Mouse (Mus musculus): Measurements from ENCODE around the gene Stx8.

The Stx8 gene

DNA sequence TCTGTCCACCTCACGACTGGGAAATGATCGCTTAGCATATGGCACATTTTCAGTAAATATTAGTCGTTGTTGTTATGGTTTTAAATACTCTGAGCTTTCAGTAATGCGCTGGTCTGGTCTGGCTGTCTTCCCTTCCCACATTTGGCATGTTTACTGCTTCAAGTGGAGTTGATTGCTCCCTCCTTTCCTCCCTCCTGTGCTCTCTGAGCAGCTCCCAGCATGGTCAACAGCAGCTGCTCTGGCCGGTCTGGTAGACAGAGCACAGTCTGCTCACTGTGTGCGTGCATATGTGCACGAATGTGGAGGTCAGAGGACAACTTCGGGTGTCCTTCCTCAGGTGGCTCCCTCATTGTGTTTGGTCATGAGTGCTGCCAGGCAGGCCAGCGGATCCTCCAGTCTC is 120.2 kb downstream of the Stx8 start:
- no peak for DNase-seq (ENCODE audit: low spot score in 2 of 2)

DNA sequence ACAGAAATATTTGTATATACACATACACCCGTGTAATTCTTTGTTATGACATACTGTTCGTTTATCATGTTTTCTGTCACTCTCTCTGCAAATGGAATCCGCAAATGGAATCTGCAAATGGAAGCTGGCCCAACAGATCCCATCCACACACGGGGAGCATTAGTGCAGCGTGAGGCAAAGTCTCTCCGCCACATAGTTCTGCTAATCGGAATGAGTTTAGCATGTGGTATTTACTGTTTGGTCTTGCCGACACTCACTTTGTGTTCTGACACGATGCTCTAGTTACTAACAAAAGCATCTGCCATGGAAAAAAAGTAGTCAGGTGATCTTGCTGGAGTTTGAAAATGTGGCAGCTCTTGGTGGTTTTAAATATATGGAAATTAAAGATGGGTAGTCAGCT is 123.4 kb downstream of the Stx8 start:
- no peak for DNase-seq (ENCODE audit: low spot score in 2 of 2)

DNA sequence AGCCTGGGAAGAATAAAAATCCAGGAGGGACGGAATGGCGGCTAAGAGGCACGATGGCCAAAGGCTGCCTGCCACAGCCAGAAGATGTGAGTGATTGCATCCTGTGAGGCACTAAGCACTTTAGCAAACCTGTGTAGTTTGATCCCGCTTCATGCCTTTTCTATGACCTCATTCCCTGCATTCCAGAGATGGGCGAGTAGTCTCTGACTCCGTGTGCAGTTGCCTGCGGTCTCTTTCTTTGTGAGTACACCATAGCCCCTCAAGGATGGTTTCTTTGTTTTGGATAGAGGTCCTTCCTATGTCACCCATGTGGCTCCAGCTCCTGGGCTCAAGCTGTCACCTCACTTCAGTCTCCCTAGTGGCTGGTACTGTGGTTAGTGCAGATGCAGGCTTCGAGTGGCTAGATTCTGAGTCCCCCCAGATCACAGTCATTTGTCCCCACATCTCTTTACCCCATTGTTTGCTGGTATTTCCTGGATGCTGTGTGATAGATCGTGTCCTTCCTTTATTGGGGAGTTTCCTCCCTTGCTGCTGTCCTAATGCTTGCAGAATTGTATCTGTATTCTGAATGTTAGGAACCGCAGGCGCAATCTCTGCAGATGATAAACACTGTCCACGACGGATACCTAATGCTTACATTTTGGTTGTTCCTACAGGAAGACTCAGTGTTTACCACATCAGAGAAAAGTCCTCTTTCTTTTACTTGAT is 124.0 kb downstream of the Stx8 start:
- DNase-seq (ENCODE audit: low spot score in 2 of 2) = no peak

DNA sequence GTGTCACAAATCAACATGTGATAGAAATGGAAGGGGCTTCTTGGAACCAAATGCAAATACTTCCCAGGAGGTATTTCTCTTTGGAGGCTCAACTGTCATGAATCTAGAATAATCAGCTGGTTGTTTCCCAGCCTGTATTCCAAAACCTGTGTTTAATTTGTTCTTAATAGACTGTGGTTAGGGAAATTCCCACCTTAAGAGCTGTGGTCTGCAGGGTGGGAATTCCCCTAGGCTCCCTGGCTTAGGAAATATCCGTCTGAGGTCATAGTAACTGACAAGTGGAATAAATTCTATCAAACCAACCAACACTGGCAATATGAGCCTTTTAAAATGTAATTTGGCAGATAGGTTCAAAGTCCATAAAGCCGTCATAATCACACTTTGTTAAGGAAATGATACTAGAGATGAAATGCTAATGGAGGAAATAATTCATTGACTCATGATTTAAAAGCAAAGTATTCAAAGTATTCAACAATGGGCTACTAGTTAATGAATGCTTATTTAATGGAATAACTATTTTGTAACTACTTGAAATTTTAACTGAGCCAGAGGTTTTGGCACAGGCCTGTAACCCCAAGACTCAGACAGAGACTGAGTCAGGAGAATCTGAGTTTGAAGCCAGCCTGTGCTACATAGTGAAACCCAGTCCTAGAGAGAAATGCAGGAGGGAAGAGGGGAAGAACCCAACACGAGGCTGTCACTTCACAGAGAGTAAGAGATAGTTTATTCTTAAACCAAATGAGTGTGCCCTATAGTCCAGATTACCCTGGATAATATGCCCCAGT is 126.2 kb downstream of the Stx8 start:
- DNase-seq (ENCODE audit: low spot score in 2 of 2) = no peak

DNA sequence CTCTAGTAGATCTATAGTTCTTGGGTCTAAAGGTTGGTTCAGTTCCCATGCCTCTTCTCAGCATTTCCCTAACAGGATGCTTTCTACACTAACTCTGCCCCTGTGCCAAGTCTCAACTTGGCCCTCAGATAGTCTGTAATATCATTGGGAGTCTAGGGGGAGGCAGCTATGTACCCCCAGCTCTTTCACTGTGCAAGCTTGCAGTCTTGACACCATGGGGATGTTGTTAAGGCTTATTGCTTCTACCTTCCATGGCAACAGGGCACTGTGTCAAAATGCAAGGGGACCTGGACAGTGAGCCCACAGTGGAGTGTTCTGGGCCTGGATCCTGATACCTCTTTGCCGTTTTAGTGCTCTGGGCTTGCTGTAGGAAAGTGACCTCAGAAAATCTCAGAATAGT is 135.6 kb downstream of the Stx8 start:
- DNase-seq (ENCODE audit: low spot score in 2 of 2) = no peak

DNA sequence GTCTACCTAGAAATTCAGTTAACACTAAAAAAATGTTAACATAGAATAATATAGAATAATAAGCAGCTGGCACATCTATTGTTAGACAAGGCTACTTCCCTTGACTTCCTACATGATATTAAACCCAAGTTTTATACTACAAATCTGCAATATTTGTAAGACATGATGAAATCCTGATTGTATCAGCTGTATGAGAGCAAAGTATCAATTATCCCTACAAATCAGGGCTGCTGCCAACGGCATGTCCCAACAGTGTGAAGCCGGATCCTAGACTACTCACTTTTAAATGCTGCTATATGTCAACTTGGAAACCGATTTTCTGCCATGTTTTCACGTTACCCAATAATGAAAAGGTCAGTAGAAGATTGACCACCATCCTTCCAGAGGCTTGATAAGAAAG is 137.5 kb downstream of the Stx8 start:
- no peak for DNase-seq (ENCODE audit: low spot score in 2 of 2)

DNA sequence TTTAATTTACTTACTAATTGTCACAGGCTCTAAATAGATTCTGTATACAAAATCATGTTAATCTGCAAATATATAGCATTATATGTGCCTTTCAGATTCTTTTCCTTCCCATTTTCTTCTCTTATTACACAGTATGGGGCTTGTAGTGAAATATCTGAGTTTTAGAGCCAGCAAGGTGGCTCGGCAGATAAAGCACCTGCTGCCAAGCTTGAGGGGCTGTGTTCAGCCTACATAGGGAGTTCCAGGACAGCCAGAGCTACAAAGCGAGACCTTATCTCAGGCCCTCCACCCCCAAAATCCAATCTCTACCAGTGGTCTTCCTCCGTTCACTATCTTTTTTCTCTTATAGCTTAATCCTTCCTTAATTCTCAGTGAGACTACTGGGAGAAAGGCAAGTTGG is 140.1 kb downstream of the Stx8 start:
- DNase-seq (ENCODE audit: low spot score in 2 of 2) = no peak

DNA sequence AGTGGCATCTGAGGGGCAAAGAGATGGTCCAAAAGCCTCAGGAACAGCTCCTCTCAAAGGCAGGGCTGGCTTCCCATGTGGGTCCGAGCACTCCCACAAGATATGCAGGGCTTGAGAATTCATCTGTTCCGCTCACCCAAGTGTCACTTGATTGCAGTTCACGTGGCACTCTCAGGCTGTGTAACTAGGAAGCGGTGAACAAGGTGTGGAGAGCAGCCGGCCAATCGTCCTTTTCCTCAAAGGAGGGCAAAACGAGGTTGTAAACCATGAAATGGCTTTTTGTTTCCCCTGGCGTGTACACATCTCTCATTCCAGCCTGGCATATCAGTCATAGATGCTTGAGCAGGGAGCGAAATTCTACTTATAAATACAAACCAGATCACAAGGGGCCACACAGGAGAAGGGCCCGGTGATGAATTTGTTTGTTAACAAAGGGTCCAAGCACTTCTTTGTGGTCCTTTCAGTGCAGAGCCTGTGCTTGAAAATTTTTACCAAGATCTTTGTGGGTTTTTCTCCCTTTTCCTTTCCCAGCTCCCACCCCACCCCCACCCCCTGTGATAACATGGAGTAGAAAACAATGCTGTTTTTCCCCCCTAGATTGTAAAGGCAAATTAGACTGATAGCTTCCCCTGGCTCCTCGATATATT is 147.6 kb downstream of the Stx8 start:
- no peak for DNase-seq (ENCODE audit: low spot score in 2 of 2)

DNA sequence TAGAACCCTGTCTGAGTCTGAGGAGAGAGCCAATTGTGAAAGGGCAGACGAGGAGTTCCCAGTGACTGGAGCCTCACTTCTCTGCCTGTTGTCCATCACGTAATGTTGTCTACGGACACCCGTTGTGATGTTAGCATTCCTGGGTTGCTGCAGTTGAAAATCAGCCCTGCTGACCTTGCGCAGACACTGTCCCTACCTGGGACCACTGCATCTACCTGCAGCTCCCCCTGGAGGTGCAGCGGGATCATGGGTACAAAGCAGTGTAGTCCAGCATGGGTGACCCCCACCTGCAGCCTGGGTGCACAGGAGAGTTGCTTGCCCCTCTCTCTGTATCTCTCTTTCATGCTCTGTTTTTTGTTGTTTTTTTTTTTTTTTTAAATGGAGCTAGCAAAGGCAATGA is 148.2 kb downstream of the Stx8 start:
- no peak for DNase-seq (ENCODE audit: low spot score in 2 of 2)

DNA sequence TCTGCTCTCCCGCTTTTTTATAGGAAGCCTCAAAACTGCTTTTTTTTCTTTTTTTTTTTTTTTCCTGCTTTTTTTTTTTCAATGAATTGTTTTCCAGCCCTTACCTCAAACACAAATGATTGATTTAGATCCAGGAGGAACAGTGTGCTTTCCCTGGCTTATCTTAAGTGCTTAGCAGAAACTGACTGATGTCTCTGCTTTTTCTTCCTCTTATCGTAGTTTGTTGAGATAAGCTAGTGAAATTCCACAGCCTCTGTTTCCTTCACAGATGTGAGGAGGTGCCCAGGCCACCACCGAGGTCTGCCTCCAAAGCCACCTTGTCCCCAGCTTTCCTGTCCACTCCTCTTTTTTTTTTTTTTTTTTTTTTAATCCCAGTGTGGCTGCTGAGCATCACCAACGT is 150.2 kb downstream of the Stx8 start:
- DNase-seq (ENCODE audit: low spot score in 2 of 2) = no peak

DNA sequence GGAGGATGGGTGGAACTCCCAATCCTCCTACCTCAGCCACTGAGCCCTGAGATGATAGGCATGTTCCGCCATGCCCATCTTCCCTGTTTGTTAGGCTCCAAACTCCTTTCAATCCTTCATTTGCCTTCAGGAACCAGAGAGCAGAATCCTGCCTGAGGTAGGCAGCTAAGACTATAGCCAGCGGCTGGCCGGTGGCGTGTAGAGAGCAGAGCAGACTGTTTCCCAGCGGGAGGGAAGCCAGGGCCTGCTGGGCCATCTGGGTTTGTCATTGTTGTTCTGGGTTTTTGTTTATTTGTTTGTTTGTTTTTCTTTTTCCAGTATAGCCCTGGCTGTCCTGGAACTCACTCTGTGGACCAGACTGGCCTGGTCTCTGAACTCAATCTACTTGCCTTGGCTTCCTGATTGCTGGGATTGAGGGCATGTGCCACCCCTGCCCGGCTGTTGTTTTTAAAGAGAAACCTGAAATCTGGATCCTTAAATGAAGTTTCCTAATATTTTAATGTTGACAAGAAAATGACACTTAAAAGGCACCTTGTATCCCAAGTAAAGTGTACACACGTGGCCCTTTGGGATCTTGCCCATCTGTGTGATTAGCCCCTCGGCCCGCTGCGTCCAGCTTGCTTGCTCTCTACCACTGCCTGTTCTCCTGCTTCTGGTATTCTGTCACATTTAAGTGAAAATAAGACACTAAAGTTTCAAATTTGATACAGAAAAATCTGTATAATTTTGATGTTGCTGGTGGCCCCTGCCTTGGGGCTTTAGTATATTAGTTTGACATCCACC is 152.1 kb downstream of the Stx8 start:
- no peak for DNase-seq (ENCODE audit: low spot score in 2 of 2)

DNA sequence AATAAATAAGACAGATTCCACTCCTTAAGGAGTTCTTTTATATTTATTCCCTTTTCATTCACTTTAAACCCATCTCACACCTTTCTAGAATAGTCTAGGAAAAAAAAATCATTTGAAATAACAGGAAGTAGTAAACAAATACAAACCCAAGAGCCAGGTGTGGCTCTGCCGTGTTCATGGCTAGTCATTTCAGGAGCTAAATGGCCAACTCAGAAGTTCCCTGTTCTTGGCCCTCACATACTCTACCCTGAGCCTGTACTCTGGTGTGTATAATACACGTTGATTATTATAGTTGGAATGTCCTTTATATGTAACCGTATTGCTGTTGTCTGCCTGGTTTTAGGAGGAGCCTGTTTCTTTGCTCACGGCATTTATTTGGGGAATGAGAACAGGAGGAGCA is 152.7 kb downstream of the Stx8 start:
- no peak for DNase-seq (ENCODE audit: low spot score in 2 of 2)

DNA sequence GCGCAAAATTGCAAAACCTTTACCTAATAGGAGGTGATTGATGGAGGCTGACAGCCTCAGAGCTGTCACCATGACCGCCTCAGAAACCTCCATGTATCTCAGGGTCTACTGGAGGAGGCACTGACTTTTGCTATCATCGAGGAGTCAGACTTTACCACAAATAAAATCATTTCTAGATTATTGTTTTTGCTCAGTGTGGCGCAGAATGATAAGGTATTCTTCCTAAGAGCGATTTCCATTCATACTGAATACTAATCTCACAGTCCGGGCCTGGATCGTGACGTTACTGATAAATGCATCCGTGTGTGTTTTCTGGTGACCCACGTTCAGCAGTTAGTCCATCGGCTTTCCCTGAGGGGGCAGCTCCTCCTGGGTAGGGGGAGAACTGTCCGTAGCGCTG is 153.1 kb downstream of the Stx8 start:
- DNase-seq (ENCODE audit: low spot score in 2 of 2) = no peak

DNA sequence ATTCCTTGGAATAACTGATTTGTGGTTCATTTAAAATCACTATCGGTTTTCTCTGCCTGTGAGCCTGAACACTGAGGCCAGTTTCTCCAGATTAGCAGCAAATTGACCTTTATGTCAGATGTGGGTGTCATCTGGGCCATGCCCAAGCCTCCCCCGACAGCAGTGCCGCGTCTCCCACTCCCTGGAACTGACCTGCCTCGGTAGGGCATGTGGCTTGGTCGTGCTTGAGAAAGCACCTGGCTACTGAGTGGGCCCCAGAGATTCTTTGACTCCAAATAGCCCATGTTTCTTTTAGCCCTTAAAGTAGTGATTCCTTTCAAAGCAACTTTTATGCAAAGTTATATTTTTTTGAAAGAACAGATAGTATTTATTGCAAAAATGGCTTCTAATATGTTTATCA is 155.3 kb downstream of the Stx8 start:
- DNase-seq (ENCODE audit: low spot score in 2 of 2) = no peak

DNA sequence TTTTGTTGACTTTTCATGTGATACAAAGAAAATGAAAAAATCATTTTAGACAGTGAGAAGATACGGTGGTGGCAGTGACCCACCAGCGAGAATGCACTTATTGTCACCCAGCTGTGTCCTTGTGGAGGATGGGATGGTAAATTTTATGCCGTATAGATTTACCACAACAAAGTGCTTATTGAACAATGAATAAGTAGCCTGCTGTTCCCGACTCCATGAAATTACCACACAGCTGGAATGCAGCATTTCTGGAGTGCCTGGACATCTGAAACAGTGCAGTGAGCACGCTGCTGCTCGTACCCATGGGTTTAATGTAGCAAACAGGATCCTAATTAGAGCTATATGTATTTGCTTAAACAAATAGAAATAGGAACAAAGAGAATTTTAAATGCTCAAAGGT is 155.7 kb downstream of the Stx8 start:
- DNase-seq (ENCODE audit: low spot score in 2 of 2) = no peak

DNA sequence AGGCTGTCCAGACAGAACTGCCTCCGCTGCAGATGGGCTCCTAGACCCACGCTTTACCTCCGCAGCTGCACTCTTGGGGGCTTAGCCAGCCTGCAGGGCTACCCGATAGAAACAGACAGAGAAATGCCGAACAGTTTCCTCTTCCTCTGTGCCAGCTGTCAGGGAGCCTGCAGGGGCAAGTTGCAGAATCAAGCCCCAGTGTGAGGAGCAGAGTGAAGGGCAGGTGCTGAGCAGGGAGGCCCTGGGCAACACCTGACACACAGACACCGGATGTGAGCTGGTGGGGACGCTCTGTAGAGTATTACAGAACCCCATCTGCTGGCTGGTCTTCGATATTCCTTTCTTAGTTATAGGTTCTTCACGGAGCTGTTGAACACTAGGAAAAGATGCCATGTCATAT is 160.1 kb downstream of the Stx8 start:
- DNase-seq (ENCODE audit: low spot score in 2 of 2) = no peak

DNA sequence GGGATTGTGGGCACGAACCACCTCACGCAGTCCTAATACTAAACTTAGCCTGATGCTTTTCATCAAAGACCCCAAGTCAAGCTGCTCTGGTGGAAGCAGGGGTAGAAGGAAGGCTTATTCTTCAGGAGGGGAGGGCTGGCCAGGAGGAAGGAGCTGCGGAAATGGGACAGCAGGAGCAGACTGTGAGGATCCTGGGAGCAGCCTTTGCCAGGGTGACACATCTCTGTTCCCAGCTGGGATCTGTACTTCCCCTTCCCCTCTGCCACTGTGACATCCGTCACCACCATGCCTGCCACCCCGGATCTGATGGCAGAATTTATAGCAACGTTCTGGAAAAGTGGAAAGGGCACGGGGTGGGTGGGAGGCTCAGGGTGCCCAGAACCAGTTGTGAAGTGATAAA is 168.5 kb downstream of the Stx8 start:
- no peak for DNase-seq (ENCODE audit: low spot score in 2 of 2)

DNA sequence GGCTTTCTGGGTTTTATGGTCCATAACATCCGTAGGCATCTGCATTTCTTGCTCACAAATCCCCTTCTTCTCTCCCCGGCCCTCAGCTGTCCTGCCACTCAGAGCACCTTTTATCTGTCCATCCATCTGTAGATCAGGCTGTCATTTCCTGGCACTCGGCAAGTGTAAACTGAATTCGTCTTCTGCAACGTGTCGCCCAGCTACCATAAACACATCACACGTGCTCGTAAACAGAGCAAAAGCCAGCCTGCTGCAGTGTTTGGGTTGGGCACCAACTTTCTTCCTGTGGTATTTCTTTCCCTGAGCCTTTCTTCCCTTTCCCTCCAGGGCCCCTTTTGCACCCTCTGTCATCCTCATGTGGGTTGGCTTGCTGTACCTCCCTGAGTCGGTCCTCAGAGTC is 169.4 kb downstream of the Stx8 start:
- no peak for DNase-seq (ENCODE audit: low spot score in 2 of 2)

DNA sequence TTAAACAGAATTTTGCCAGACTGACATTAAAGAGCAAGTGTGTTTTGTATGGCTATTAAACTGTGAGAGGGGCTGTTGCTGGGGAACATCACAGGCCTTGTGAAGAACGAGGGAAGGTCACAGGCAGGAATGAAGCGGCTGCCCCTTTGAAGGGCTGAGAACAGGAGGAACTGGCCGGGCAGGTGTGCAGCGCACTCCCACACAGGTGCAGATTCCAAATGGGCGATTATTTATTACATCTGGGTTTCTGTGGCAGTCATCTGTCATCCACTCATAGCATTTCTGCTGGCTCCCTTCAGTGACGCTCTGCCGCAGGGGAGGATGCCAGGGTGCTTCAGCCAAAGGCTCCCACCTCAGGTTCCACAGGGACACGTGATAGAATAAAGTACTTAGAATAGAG is 170.7 kb downstream of the Stx8 start:
- DNase-seq (ENCODE audit: low spot score in 2 of 2) = no peak

DNA sequence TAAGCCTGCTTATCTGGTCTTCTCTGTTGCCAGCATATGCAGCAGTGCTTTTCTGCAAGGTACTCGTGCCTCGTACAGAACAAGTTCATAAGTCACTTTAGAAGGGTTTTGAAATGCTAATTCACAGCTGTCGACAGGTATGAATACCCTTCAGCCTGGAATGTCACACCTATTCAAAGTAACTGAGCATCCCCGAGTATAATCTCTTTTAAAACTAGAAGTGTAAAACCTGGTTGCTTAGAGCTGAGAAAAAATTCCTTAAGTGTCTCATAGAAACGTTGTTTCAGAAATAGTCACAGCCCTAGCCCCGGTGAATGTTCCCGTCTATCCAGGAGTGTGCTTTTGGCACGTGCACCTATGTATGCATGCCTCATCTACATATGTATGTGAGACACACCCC is 176.3 kb downstream of the Stx8 start:
- no peak for DNase-seq (ENCODE audit: low spot score in 2 of 2)

DNA sequence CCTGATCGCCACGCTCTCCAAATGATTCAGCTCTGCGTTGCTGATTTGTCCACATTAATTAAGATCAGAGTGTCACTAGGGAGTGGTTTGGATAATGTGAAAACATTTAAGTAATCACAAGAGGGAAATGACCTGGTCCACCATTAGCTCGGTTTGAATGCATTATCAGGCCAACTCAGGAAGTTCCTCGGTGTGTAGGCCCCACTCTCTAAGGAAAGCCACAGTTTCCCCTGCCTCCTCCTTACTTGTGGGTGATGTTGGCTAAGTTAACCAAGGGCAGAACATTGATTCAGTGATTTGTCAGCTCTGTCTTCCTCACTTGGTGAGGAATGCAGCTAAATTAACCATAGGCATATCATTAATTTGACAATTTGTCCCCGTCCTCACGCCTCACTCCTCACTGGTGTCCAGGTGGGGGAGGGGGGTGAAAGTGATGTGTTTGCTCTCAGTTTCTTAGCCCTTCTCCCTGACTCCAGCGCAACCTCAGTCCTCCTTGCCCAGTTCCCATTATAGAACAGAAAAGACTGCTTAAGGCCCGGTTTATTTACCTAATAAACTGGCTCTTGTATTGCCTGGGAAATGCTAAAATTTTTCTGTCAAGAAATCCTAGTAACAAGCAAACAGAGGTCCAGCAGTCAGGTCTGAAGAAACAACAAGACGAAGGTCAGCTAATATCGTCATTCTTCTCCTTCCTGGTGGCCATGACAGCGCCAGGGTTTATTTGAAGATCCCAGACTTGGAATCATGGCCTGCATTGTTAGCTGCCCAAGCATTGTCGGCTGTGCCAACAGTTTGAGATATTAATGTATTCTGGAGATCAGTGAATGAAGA is 178.5 kb downstream of the Stx8 start:
- no peak for DNase-seq (ENCODE audit: low spot score in 2 of 2)
